ENCODE assay signal across 10 mouse cellular contexts in genomic region chr11:6568584-6569409, GRCm38 (mm10). TPM values are rescaled to one million over a fixed set of nuclear protein-coding genes. Genes with fewer than 3 reads are reported as not detected.
DNase-seq lines count a peak whose midpoint lies in the region; ATAC-seq and TF ChIP-seq lines count a peak whose summit lies in the region.
"Had no signal": no experiment of that assay in that cellular context is flagged by ENCODE, and none has a peak within 500 bp of the region (broad histone marks: within the 10 kb centered on the region; RNA-seq: fewer than 3 reads in every experiment).

No protein-coding gene starts in this region.

- DNase-seq in CD4-positive, CD25-positive, alpha-beta regulatory T cell, adult 2 months (ENCODE audit: low read depth, low spot score), result peak; percentile 56
- DNase-seq in liver, embryonic 11.5 days (ENCODE audit: low spot score), result no peak
- no peak for DNase-seq in liver
- DNase-seq in heart, adult 2 months, result peak; percentile 51 to 61
- DNase-seq in layer of hippocampus, adult 18-20 months (ENCODE audit: low spot score in 2 of 2), result peak; percentile 50 to 74
- DNase-seq in naive thymus-derived CD4-positive, alpha-beta T cell, adult 2 months (ENCODE audit: low read depth), result peak; percentile 62
- no peak for DNase-seq in natural killer cell, adult 2 months (ENCODE audit: low spot score in 2 of 2)

- peak overlapping the region; percentile 48; the same call in 1 of the 2 replicates for H3K27ac ChIP-seq in liver, embryonic 11.5 days (ENCODE audit: low read depth, low read length)
- peak overlapping the region; percentile 23 for H3K27ac ChIP-seq in heart, adult 2 months
- H3K27ac ChIP-seq: embryonic facial prominence, embryonic 12.5 days; limb, embryonic 15.5 days had no signal

- TF ChIP-seq CTCF in heart, adult 2 months (IDR thresholded peaks at IDR 0.05), result peak; percentile 50

- no peaks in the 10 kb centered on the region for H3K27me3 ChIP-seq in liver, embryonic 11.5 days (replicated peaks; ENCODE audit: control insufficient read depth, insufficient read depth, low read length)
- H3K27me3 ChIP-seq in heart, adult 2 months (ENCODE audit: control insufficient read depth, insufficient read depth, low read length), result no peaks in the 10 kb centered on the region
- H3K27me3 ChIP-seq: embryonic facial prominence, embryonic 12.5 days; limb, embryonic 15.5 days had no signal

- no peak for ATAC-seq in CD4-positive, CD25-positive, alpha-beta regulatory T cell, adult 4 months
- ATAC-seq in liver, embryonic 11.5 days (replicated peaks; ENCODE audit: low FRiP score), result peak; percentile 30; the same call in 1 of the 2 replicates

- peaks cover 2% of the 10 kb centered on the region for H3K79me2 ChIP-seq in heart, adult 2 months (replicated peaks; ENCODE audit: control insufficient read depth, insufficient read depth, low read length)

- peak overlapping the region; percentile 12; the same call in 1 of the 2 replicates for H3K4me2 ChIP-seq in liver, embryonic 11.5 days
- H3K4me2 ChIP-seq: embryonic facial prominence, embryonic 12.5 days; limb, embryonic 15.5 days had no signal

- TF ChIP-seq EP300 in heart, adult 2 months (IDR thresholded peaks at IDR 0.05; ENCODE audit: insufficient read depth, low read depth, low read length), result no peak

- no peaks in the 10 kb centered on the region for H3K9me3 ChIP-seq in liver, embryonic 11.5 days (ENCODE audit: control insufficient read depth, low read length)
- H3K9me3 ChIP-seq: embryonic facial prominence, embryonic 12.5 days; limb, embryonic 15.5 days had no signal

- H3K9ac ChIP-seq in liver, embryonic 11.5 days (ENCODE audit: low read depth, low read length), result peak overlapping the region; percentile 48
- no peak overlapping the region for H3K9ac ChIP-seq in heart, adult 2 months (ENCODE audit: low read depth, low read length)
- H3K9ac ChIP-seq: embryonic facial prominence, embryonic 12.5 days; limb, embryonic 15.5 days had no signal

- TF ChIP-seq POLR2A in heart, adult 2 months (IDR thresholded peaks at IDR 0.05; ENCODE audit: insufficient read depth, low read depth, low read length), result no peak

- 60% methylated on average over 11 of the region's 11 CpGs for WGBS in liver, embryonic 11.5 days
- 54% methylated on average over 11 of the region's 11 CpGs for WGBS in heart, adult 2 months

- intact Hi-C loops in heart, adult 2 months (cut with DNase I), result no loop called here

- H3K4me3 ChIP-seq in liver, embryonic 11.5 days (ENCODE audit: low read depth, low read length), result no peak overlapping the region
- no peak overlapping the region for H3K4me3 ChIP-seq in heart, adult 2 months
- H3K4me3 ChIP-seq: embryonic facial prominence, embryonic 12.5 days; limb, embryonic 15.5 days had no signal

- peaks cover 21% of the 10 kb centered on the region for H3K36me3 ChIP-seq in liver, embryonic 11.5 days (ENCODE audit: control insufficient read depth, insufficient read depth, low read length)
- peaks cover 4% of the 10 kb centered on the region; the same call in 1 of the 2 replicates for H3K36me3 ChIP-seq in heart, adult 2 months (ENCODE audit: control insufficient read depth, insufficient read depth, low read length)

- peaks cover 33% of the 10 kb centered on the region for H3K4me1 ChIP-seq in liver, embryonic 11.5 days (replicated peaks; ENCODE audit: control insufficient read depth, insufficient read depth, low read length)
- H3K4me1 ChIP-seq in heart, adult 2 months (ENCODE audit: control insufficient read depth, insufficient read depth, low read length), result peaks cover 9% of the 10 kb centered on the region
- H3K4me1 ChIP-seq: embryonic facial prominence, embryonic 12.5 days; limb, embryonic 15.5 days had no signal

RNA-seq across cellular contexts. Expression of gene Ccm2, which starts 22.1 kb away (rescaled TPM):
- 100 to 1,000 TPM; 203 to 260 TPM for polyA plus RNA-seq in CD4-positive, CD25-positive, alpha-beta regulatory T cell, adult 4 months (2017; shearing (Covaris generic))
- 74.5 and 82.1 TPM in 2 replicates for polyA plus RNA-seq in liver, embryonic 11.5 days (2014; fragmentation: Nextera tagmentation; extraction: Ambion mirVana)
- total RNA-seq in heart, adult 2 months (2021), result 10 to 100 TPM; 25.6 to 28.5 TPM
- 47.8 and 54.1 TPM in 2 replicates for polyA plus RNA-seq in heart, adult 2 months (2012; rRNA removed)
- 10 to 100 TPM; 53.5 to 54.1 TPM for total RNA-seq in layer of hippocampus, adult 18-20 months (2021)

RNA-seq across cellular contexts. Expression of gene Nacad, which starts 37.1 kb away (rescaled TPM):
- under 1 TPM in 1 of 2 experiments, not detected in 1; 0.22 TPM for polyA plus RNA-seq in CD4-positive, CD25-positive, alpha-beta regulatory T cell, adult 4 months (2017; shearing (Covaris generic))
- polyA plus RNA-seq in liver, embryonic 11.5 days (2014; fragmentation: Nextera tagmentation; extraction: Ambion mirVana), result 2.9 and 3.6 TPM in 2 replicates
- under 1 TPM; 0.23 to 0.52 TPM for total RNA-seq in heart, adult 2 months (2021)
- polyA plus RNA-seq in heart, adult 2 months (2012; rRNA removed), result 0.67 and 1.4 TPM in 2 replicates
- 10 to 100 TPM; 37.5 to 38.6 TPM for total RNA-seq in layer of hippocampus, adult 18-20 months (2021)

RNA-seq across cellular contexts. Expression of gene Myo1g, which starts 48.0 kb away (rescaled TPM):
- polyA plus RNA-seq in CD4-positive, CD25-positive, alpha-beta regulatory T cell, adult 4 months (2017; shearing (Covaris generic)), result 100 to 1,000 TPM; 132 to 240 TPM
- 5.6 and 6.0 TPM in 2 replicates for polyA plus RNA-seq in liver, embryonic 11.5 days (2014; fragmentation: Nextera tagmentation; extraction: Ambion mirVana)
- 1 to 10 TPM; 1.4 TPM for total RNA-seq in heart, adult 2 months (2021)
- polyA plus RNA-seq in heart, adult 2 months (2012; rRNA removed), result 4.1 and 7.2 TPM in 2 replicates
- total RNA-seq in layer of hippocampus, adult 18-20 months (2021), result under 1 TPM; 0.43 to 0.57 TPM

RNA-seq across cellular contexts. Expression of gene Tbrg4, which starts 57.1 kb away (rescaled TPM):
- 10 to 100 TPM; 27.9 to 60.5 TPM for polyA plus RNA-seq in CD4-positive, CD25-positive, alpha-beta regulatory T cell, adult 4 months (2017; shearing (Covaris generic))
- 94.3 and 103 TPM in 2 replicates for polyA plus RNA-seq in liver, embryonic 11.5 days (2014; fragmentation: Nextera tagmentation; extraction: Ambion mirVana)
- 10 to 100 TPM; 85.1 to 95.8 TPM for total RNA-seq in heart, adult 2 months (2021)
- polyA plus RNA-seq in heart, adult 2 months (2012; rRNA removed), result 110 and 131 TPM in 2 replicates
- total RNA-seq in layer of hippocampus, adult 18-20 months (2021), result 10 to 100 TPM; 42.6 to 46.8 TPM

Comparison
In these comparisons a context has a peak if more than half of its experiments do, and no peak if none do; other contexts are left out.
1. DNase-seq: peak in CD4-positive, CD25-positive, alpha-beta regulatory T cell, adult 2 months (single experiment), heart, adult 2 months (2 of 2), layer of hippocampus, adult 18-20 months (2 of 2) and naive thymus-derived CD4-positive, alpha-beta T cell, adult 2 months (single experiment); none in liver, embryonic 11.5 days (single experiment), liver (single experiment) and natural killer cell, adult 2 months (0 of 2).
2. RNA of gene Myo1g, which starts 48.0 kb away (polyA plus RNA-seq): 132 to 240 TPM in CD4-positive, CD25-positive, alpha-beta regulatory T cell, adult 4 months; 4.1 to 7.2 TPM in heart, adult 2 months and 5.6 to 6.0 TPM in liver, embryonic 11.5 days; every median in the first group is over 10 times any median in the second.